Mouse (Mus musculus) embryonic fibroblast, embryonic 13.5 days (primary cell): ENCODE measurements around the gene Ap3d1.

Experiments used
- CTCF ChIP-seq: IDR thresholded peaks from 2 replicates; pipeline ENCODE4 v1.5.1; 2011; ENCODE audit warnings: mild to moderate bottlenecking, control low read depth, low read length, moderate library complexity, borderline replicate concordance; ENCODE audit not compliant: insufficient read depth
- POLR2A ChIP-seq: IDR thresholded peaks from 2 replicates; pipeline ENCODE4 v1.6.1; 2011; ENCODE audit warnings: low read depth, mild to moderate bottlenecking, control low read depth, low read length, moderate library complexity

- no peak for TF ChIP-seq POLR2A
- no peak for TF ChIP-seq CTCF
Observed at GRCm38 (mm10) chr10:80665459-80665858, 76.6 kb downstream of the Ap3d1 start.
